In genomic region chr10:61273081-61273843, GRCm38 (mm10) we compare ENCODE assay signal across 8 mouse cellular contexts. TPM values are rescaled to one million over a fixed set of nuclear protein-coding genes. Genes with fewer than 3 reads are reported as not detected.
DNase-seq lines count a peak whose midpoint lies in the region; ATAC-seq and TF ChIP-seq lines count a peak whose summit lies in the region.

Gene Adamts14, minus strand, starts transcription at chr10:61273438.

- peaks cover 24% of the 10 kb centered on the region for H3K36me3 ChIP-seq in E14TG2a.4 (ENCODE audit: insufficient read depth, low read length)
- no peaks in the 10 kb centered on the region for H3K36me3 ChIP-seq in hindbrain, embryonic 12.5 days
- no peaks in the 10 kb centered on the region for H3K36me3 ChIP-seq in liver, embryonic 15.5 days (replicated peaks)
- H3K36me3 ChIP-seq in small intestine, adult 2 months (ENCODE audit: control insufficient read depth, insufficient read depth, low read length), result no peaks in the 10 kb centered on the region

- H3K4me2 ChIP-seq in hindbrain, embryonic 12.5 days (replicated peaks), result peak within 1 kb of the TSS; percentile 99
- peak within 1 kb of the TSS; percentile 68 for H3K4me2 ChIP-seq in liver, embryonic 15.5 days

- TF ChIP-seq CTCF in E14TG2a.4 (conservative IDR thresholded peaks at IDR 0.05; ENCODE audit: low read length), result no peak
- TF ChIP-seq CTCF in embryonic fibroblast, embryonic 13.5 days (IDR thresholded peaks at IDR 0.05; ENCODE audit: borderline replicate concordance, insufficient read depth, low read length), result no peak
- TF ChIP-seq CTCF in small intestine, adult 2 months (IDR thresholded peaks at IDR 0.05; ENCODE audit: extremely low read depth, insufficient read length, insufficient replicate concordance, low read depth, low read length), result no peak

- peak within 1 kb of the TSS; percentile 69 for H3K27ac ChIP-seq in embryonic fibroblast, embryonic 13.5 days (ENCODE audit: insufficient read depth, low read length)
- H3K27ac ChIP-seq in hindbrain, embryonic 12.5 days, result no peak within 1 kb of the TSS
- H3K27ac ChIP-seq in liver, embryonic 15.5 days (replicated peaks), result no peak within 1 kb of the TSS
- peak within 1 kb of the TSS; percentile 53; the same call in 1 of the 2 replicates for H3K27ac ChIP-seq in small intestine, adult 2 months (ENCODE audit: insufficient read depth, low read depth, low read length)

- H3K4me3 ChIP-seq in E14TG2a.4 (replicated peaks; ENCODE audit: low read length), result peak within 1 kb of the TSS; percentile 90
- peak within 1 kb of the TSS; percentile 55 for H3K4me3 ChIP-seq in embryonic fibroblast, embryonic 13.5 days (ENCODE audit: insufficient read depth, low read length)
- peak within 1 kb of the TSS; percentile 54 for H3K4me3 ChIP-seq in hindbrain, embryonic 12.5 days
- H3K4me3 ChIP-seq in liver, embryonic 15.5 days (replicated peaks), result peak within 1 kb of the TSS; percentile 45
- H3K4me3 ChIP-seq in small intestine, adult 2 months (ENCODE audit: low read depth, low read length), result peak within 1 kb of the TSS; percentile 57

- no peaks in the 10 kb centered on the region for H3K9me3 ChIP-seq in E14TG2a.4 (ENCODE audit: low read length)
- no peaks in the 10 kb centered on the region for H3K9me3 ChIP-seq in hindbrain, embryonic 12.5 days (replicated peaks)
- H3K9me3 ChIP-seq in liver, embryonic 15.5 days (replicated peaks), result no peaks in the 10 kb centered on the region

- peak within 1 kb of the TSS; percentile 69 for H3K9ac ChIP-seq in hindbrain, embryonic 12.5 days
- peak within 1 kb of the TSS; percentile 30; the same call in 1 of the 2 replicates for H3K9ac ChIP-seq in liver, embryonic 15.5 days

- under 1% methylated on average over 55 of the region's 75 CpGs for WGBS in hindbrain, embryonic 12.5 days
- under 1% methylated on average over 67 of the region's 75 CpGs for WGBS in liver, embryonic 15.5 days (ENCODE audit: insufficient replicate concordance)
- 1% methylated on average over 44 of the region's 75 CpGs for WGBS in small intestine, adult 2 months

- peak; percentile 78 for ATAC-seq in hindbrain, embryonic 12.5 days (ENCODE audit: low FRiP score)
- ATAC-seq in liver, embryonic 15.5 days (ENCODE audit: insufficient read depth), result peak; percentile 17; the same call in 1 of the 2 replicates

- H3K27me3 ChIP-seq in E14TG2a.4 (ENCODE audit: insufficient read depth, low read length), result peaks cover 27% of the 10 kb centered on the region
- peaks cover 36% of the 10 kb centered on the region for H3K27me3 ChIP-seq in hindbrain, embryonic 12.5 days
- peaks cover 39% of the 10 kb centered on the region for H3K27me3 ChIP-seq in liver, embryonic 15.5 days
- peaks cover 7% of the 10 kb centered on the region; the same call in 1 of the 2 replicates for H3K27me3 ChIP-seq in small intestine, adult 2 months (ENCODE audit: control insufficient read depth, insufficient read depth, low read length)

- peak; percentile 22 for TF ChIP-seq POLR2A in embryonic fibroblast, embryonic 13.5 days (IDR thresholded peaks at IDR 0.05; ENCODE audit: low read depth, low read length)
- no peak for TF ChIP-seq POLR2A in small intestine, adult 2 months (IDR thresholded peaks at IDR 0.05; ENCODE audit: low read depth, low read length)

- peak; percentile 25 to 57 for DNase-seq in adrenal gland, adult (ENCODE audit: inconsistent age in 2 of 2, low spot score in 1 of 2)
- no peak for DNase-seq in adrenal gland, adult 8-10 months
- no peak for DNase-seq in right cerebral cortex, postnatal 10 days (ENCODE audit: low spot score in 2 of 2)

- peaks cover 69% of the 10 kb centered on the region for H3K4me1 ChIP-seq in E14TG2a.4 (replicated peaks; ENCODE audit: low read depth, low read length)
- peaks cover 6% of the 10 kb centered on the region for H3K4me1 ChIP-seq in embryonic fibroblast, embryonic 13.5 days (ENCODE audit: control insufficient read depth, insufficient read depth, low read length)
- peaks cover 13% of the 10 kb centered on the region; the same call in 1 of the 2 replicates for H3K4me1 ChIP-seq in hindbrain, embryonic 12.5 days
- H3K4me1 ChIP-seq in liver, embryonic 15.5 days (replicated peaks), result peaks cover 4% of the 10 kb centered on the region; the same call in 1 of the 2 replicates
- H3K4me1 ChIP-seq in small intestine, adult 2 months (ENCODE audit: control insufficient read depth, insufficient read depth, insufficient read length, low read length), result no peaks in the 10 kb centered on the region

RNA-seq across cellular contexts. Expression of gene Adamts14, which starts in this region (rescaled TPM):
- total RNA-seq in adrenal gland, adult 8-10 months (2022), result 1 to 10 TPM; 1.7 to 3.9 (median 1.9) TPM
- polyA plus RNA-seq in embryonic fibroblast, embryonic 13.5 days (2011; ENCODE audit: insufficient read length, low read depth, missing spikeins), result 8.1 and 9.6 TPM in 2 replicates
- polyA plus RNA-seq in hindbrain, embryonic 12.5 days (2016; fragmentation: Nextera tagmentation; extraction: Ambion mirVana), result 0.72 and 0.85 TPM in 2 replicates
- polyA plus RNA-seq in liver, embryonic 15.5 days (2015; fragmentation: Nextera tagmentation; extraction: Ambion mirVana), result 0.29 and 0.32 TPM in 2 replicates
- 1.3 and 1.8 TPM in 2 replicates for polyA plus RNA-seq in small intestine, adult 2 months (2012; rRNA removed)

Comparison
In these comparisons a context has a peak if more than half of its experiments do, and no peak if none do; other contexts are left out.
1. DNase-seq: peak in adrenal gland, adult (2 of 2); none in adrenal gland, adult 8-10 months (single experiment) and right cerebral cortex, postnatal 10 days (0 of 2).
2. Peak in ATAC-seq, H3K4me3 ChIP-seq, H3K9ac ChIP-seq and H3K4me2 ChIP-seq in hindbrain, embryonic 12.5 days; RNA of the gene not detected or under 1 TPM.
3. Peak in ATAC-seq, H3K4me3 ChIP-seq, H3K9ac ChIP-seq and H3K4me2 ChIP-seq in liver, embryonic 15.5 days; RNA of the gene not detected or under 1 TPM.
4. H3K27ac ChIP-seq: peak in embryonic fibroblast, embryonic 13.5 days (single experiment) and small intestine, adult 2 months (single experiment); none in hindbrain, embryonic 12.5 days (single experiment) and liver, embryonic 15.5 days (single experiment).
5. Peak in every context shown above with its lines, with median percentiles within 50 percentile points of each other: H3K4me3 ChIP-seq.